Mouse (Mus musculus): ENCODE measurements around the gene Shisal2a.

Gene Shisal2a

GRCm38 (mm10) chr4:108335413-108335812 is 47.7 kb downstream of the Shisal2a start:
- no peak for DNase-seq

GRCm38 (mm10) chr4:108332041-108332440 is 51.1 kb downstream of the Shisal2a start:
- no peak for DNase-seq

- DNase-seq = no peak
Measured at GRCm38 (mm10) chr4:108329840-108330239, 53.3 kb downstream of the Shisal2a start.

GRCm38 (mm10) chr4:108327730-108328484 is 55.2 kb downstream of the Shisal2a start, which contains the start of gene Coa7:
Gene Coa7 (plus strand): TSS chr4:108328140.
- peak; percentile 97 for DNase-seq

GRCm38 (mm10) chr4:108327071-108327579 is 56.0 kb downstream of the Shisal2a start:
- DNase-seq = no peak

GRCm38 (mm10) chr4:108323588-108323987 is 59.6 kb downstream of the Shisal2a start:
- DNase-seq = no peak

- DNase-seq = no peak
Measured at GRCm38 (mm10) chr4:108320627-108321380, 62.3 kb downstream of the Shisal2a start.

GRCm38 (mm10) chr4:108319747-108320146 is 63.4 kb downstream of the Shisal2a start:
- no peak for DNase-seq

- DNase-seq = no peak
Measured at GRCm38 (mm10) chr4:108318649-108319615, 64.2 kb downstream of the Shisal2a start.

Measured in right cerebral cortex, postnatal 14 days (tissue).